Mouse (Mus musculus) liver, embryonic 14.5 days (tissue): ENCODE results near the gene Ankrd44. TPM values are rescaled to one million over a fixed set of nuclear protein-coding genes. Genes with fewer than 3 reads are reported as not detected.

Experiments
- ATAC-seq: fragments of 200-750 bp; cut with Nextera tagmentation; 2 replicates; pipeline ENCODE4 v1.8.0; 2017; ENCODE audit warnings: moderate number of reproducible peaks, mild to moderate bottlenecking, moderate library complexity; ENCODE audit not compliant: insufficient read depth
- DNase-seq, 3 experiments: peaks; one replicate each; pipeline ENCODE4 v3.0.0-alpha.2; 2012 to 2013; ENCODE audit warnings: low read depth in 3 of 3, low spot score in 3 of 3
- H3K27ac ChIP-seq: fragments of 300-500 bp; sonication (generic); 2 replicates; pipeline ENCODE4 v1.5.1; 2014; ENCODE audit warnings: moderate library complexity, mild to moderate bottlenecking, control low read depth, inconsistent platforms
- H3K27me3 ChIP-seq: fragments of 300-500 bp; sonication (generic); 2 replicates; pipeline ENCODE4 v1.6.1; 2014; ENCODE audit warnings: mild to moderate bottlenecking, low read length, moderate library complexity; ENCODE audit not compliant: control insufficient read depth, insufficient read depth
- H3K36me3 ChIP-seq: fragments of 300-500 bp; sonication (generic); replicated peaks from 2 replicates; pipeline ENCODE4 v1.6.1; 2014; ENCODE audit warnings: low read depth; ENCODE audit not compliant: control insufficient read depth, insufficient read depth
- H3K4me1 ChIP-seq, 2 experiments: fragments of 200-500 bp in 1 of 2; fragments of 300-500 bp in 1 of 2; sonication (generic) in 1 of 2; replicated peaks; 2 replicates each; pipeline ENCODE4 v1.6.1; 2012 to 2014; ENCODE audit warnings: antibody characterized with exemption in 1 of 2, inconsistent platforms in 1 of 2, low read length in 1 of 2; ENCODE audit not compliant: control insufficient read depth in 2 of 2, insufficient read depth in 2 of 2
- H3K4me2 ChIP-seq: fragments of 300-500 bp; sonication (generic); 2 replicates; pipeline ENCODE4 v1.6.1; 2014; ENCODE audit warnings: low read depth, mild to moderate bottlenecking, control low read depth, moderate library complexity
- H3K4me3 ChIP-seq, 2 experiments: fragments of 200-500 bp in 1 of 2; fragments of 300-500 bp in 1 of 2; sonication (generic) in 1 of 2; 2 replicates each; pipeline ENCODE4 v1.5.1; 2012 to 2014; ENCODE audit warnings: low read depth in 2 of 2, low read length in 2 of 2, mild to moderate bottlenecking in 2 of 2, control low read depth in 1 of 2, inconsistent platforms in 1 of 2, moderate library complexity in 1 of 2; ENCODE audit not compliant: insufficient read depth in 1 of 2
- H3K9ac ChIP-seq: fragments of 300-500 bp; sonication (generic); replicated peaks from 2 replicates; pipeline ENCODE4 v1.6.1; 2014; ENCODE audit warnings: mild to moderate bottlenecking, control low read depth, moderate library complexity
- H3K9me3 ChIP-seq: fragments of 300-500 bp; sonication (generic); 2 replicates; pipeline ENCODE4 v1.6.1; 2016; ENCODE audit warnings: low read length, mixed read lengths; ENCODE audit not compliant: control insufficient read depth
- CTCF ChIP-seq: IDR thresholded peaks from 2 replicates; pipeline ENCODE4 v1.5.1; 2016; ENCODE audit warnings: antibody characterized with exemption, low read depth, control low read depth
- EP300 ChIP-seq: IDR thresholded peaks from 2 replicates; pipeline ENCODE4 v1.6.1; 2016; ENCODE audit warnings: antibody characterized with exemption, low read depth
- WGBS: fragments of 180-500 bp; shearing (Covaris S2); extraction: QIAGEN DNeasy Blood & Tissue Kit; methylation state at CpG from one replicate; pipeline ENCODE4 v1.1.7; 2014; ENCODE audit not compliant: insufficient replicate concordance; 5-methylcytosine and 5-hydroxymethylcytosine counted together
- polyA plus RNA-seq, 2 experiments: library from polyadenylated mRNA; depleted of rRNA in 1 of 2; stranded (reverse) in 1 of 2; unstranded in 1 of 2; fragments of >200 nt; fragmentation: Nextera tagmentation in 1 of 2; extraction: Ambion mirVana in 1 of 2; gene quantifications; 2 replicates each; pipeline versions ENCODE4 v1.2.1 to v1.2.3; 2012 to 2014

The Ankrd44 gene
- polyA plus RNA-seq, 2 experiments: 4.2 to 6.1 TPM

DNA sequence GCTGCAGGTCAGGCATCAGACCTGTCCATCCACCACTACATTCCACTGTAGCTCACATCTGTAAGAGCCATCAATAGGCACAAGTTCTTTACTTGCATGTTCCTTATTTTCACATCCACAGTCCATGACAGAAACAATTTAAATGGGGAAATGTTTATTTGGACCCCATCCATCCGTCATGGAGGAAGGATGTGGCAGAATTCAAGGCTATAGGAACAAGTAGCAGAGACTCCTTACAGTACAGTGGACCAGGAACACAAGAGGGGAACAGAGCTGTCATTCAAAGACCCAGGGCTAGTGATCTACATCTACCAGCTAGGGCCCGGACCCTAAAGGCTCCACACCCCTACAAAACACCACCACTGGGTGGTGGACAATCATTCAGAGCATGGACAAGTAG lies 55.6 kb downstream of the Ankrd44 start:
- Histone ChIP-seq H3K36me3 (no peaks in the 10 kb centered on the region), H3K27ac (no peak overlapping the region), H3K4me3 (no peak overlapping the region), H3K4me1 (peaks cover 0 to 16% of the 10 kb centered on the region in 2 experiments; a peak in 2 of 4 replicates), H3K4me2 (no peak overlapping the region), H3K27me3 (no peaks in the 10 kb centered on the region), H3K9ac (no peak overlapping the region), H3K9me3 (no peaks in the 10 kb centered on the region)
- WGBS: 39% methylated on average over 2 of the region's 2 CpGs
- no peak for ATAC-seq
- TF ChIP-seq EP300: no peak
- no peak for TF ChIP-seq CTCF
- DNase-seq: no peak

- 52% methylated on average over 4 of the region's 4 CpGs for WGBS
- Histone ChIP-seq H3K27ac (no peak overlapping the region), H3K27me3 (no peaks in the 10 kb centered on the region), H3K4me1 (peaks cover 0 to 21% of the 10 kb centered on the region in 2 experiments; a peak in 2 of 4 replicates), H3K9me3 (no peaks in the 10 kb centered on the region), H3K9ac (no peak overlapping the region), H3K36me3 (no peaks in the 10 kb centered on the region), H3K4me3 (no peak overlapping the region), H3K4me2 (no peak overlapping the region)
- no peak for TF ChIP-seq CTCF
- TF ChIP-seq EP300: no peak
- ATAC-seq (no peak), DNase-seq (no peak)
Observed at GRCm38 (mm10) chr1:54867226-54867625, 59.0 kb downstream of the Ankrd44 start.

DNA sequence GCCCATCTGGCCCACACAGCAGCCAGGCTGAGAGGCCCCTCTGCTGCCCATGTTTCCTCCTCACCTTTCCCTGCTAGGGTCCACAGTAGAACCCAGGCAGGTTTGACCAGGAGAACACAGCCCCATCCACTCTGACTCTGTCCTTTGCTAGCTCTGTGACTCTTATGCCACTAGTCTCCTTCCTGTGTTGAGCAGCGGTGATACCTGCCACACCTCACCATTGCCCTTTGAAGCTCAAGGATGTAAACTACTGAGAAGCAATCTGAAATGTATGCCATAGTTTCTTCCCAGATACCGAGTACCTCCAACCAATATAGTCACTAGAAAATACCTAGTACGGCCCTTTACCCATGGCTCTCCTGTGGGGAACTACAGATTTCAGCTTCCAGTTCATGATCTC lies 60.1 kb downstream of the Ankrd44 start:
- Histone ChIP-seq H3K9me3 (no peaks in the 10 kb centered on the region), H3K4me3 (no peak overlapping the region), H3K4me2 (no peak overlapping the region), H3K36me3 (no peaks in the 10 kb centered on the region), H3K4me1 (peaks cover 0 to 24% of the 10 kb centered on the region in 2 experiments; a peak in 2 of 4 replicates), H3K9ac (no peak overlapping the region), H3K27ac (no peak overlapping the region), H3K27me3 (no peaks in the 10 kb centered on the region)
- TF ChIP-seq CTCF (no peak), EP300 (no peak)
- ATAC-seq (no peak), DNase-seq (no peak)
- WGBS: 53% methylated on average over 3 of the region's 3 CpGs

- no peak overlapping the region for H3K9ac ChIP-seq
- no peaks in the 10 kb centered on the region for H3K9me3 ChIP-seq
- TF ChIP-seq CTCF: no peak
- no peak for TF ChIP-seq EP300
- WGBS: 39% methylated on average over 7 of the region's 7 CpGs
- no peaks in the 10 kb centered on the region for H3K36me3 ChIP-seq
- H3K4me2 ChIP-seq: no peak overlapping the region
- H3K4me1 ChIP-seq: peaks cover 0 to 22% of the 10 kb centered on the region in 2 experiments; a peak in 2 of 4 replicates
- ATAC-seq (no peak), DNase-seq (no peak)
- no peak overlapping the region for H3K27ac ChIP-seq
- H3K27me3 ChIP-seq: no peaks in the 10 kb centered on the region
- no peak overlapping the region for H3K4me3 ChIP-seq
Observed at GRCm38 (mm10) chr1:54864928-54865652, 61.1 kb downstream of the Ankrd44 start.

- 45% methylated on average over 5 of the region's 5 CpGs for WGBS
Observed at GRCm38 (mm10) chr1:54860361-54860760, 65.8 kb downstream of the Ankrd44 start.

More at GRCm38 (mm10) chr1:54860361-54860760, 65.8 kb downstream of the Ankrd44 start:
- Histone ChIP-seq H3K4me3 (no peak overlapping the region), H3K4me1 (peaks cover 0 to 18% of the 10 kb centered on the region in 2 experiments; a peak in 2 of 4 replicates), H3K36me3 (no peaks in the 10 kb centered on the region), H3K27ac (no peak overlapping the region), H3K27me3 (no peaks in the 10 kb centered on the region), H3K9me3 (no peaks in the 10 kb centered on the region), H3K9ac (no peak overlapping the region), H3K4me2 (no peak overlapping the region)
- TF ChIP-seq CTCF (no peak), EP300 (no peak)
- DNase-seq (no peak), ATAC-seq (no peak)
